In genomic region chr13:55830081-55830832, GRCm38 (mm10) we compare ENCODE assay signal across 9 mouse cellular contexts. TPM values are rescaled to one million over a fixed set of nuclear protein-coding genes. Genes with fewer than 3 reads are reported as not detected.
DNase-seq lines count a peak whose midpoint lies in the region; ATAC-seq and TF ChIP-seq lines count a peak whose summit lies in the region.
"Had no signal": no experiment of that assay in that cellular context is flagged by ENCODE, and none has a peak within 500 bp of the region (broad histone marks: within the 10 kb centered on the region; RNA-seq: fewer than 3 reads in every experiment).

No protein-coding gene starts in this region.

- ATAC-seq in lung, postnatal 0 days, result no peak
- no peak for ATAC-seq in forebrain, postnatal 0 days
- ATAC-seq in stomach, postnatal 0 days (ENCODE audit: low FRiP score, low TSS enrichment), result no peak; the same call in 1 of the 2 replicates

- no peak for TF ChIP-seq CTCF in lung, postnatal 0 days (IDR thresholded peaks at IDR 0.05)
- TF ChIP-seq CTCF in forebrain, postnatal 0 days (IDR thresholded peaks at IDR 0.05; ENCODE audit: low read depth), result no peak
- TF ChIP-seq CTCF in stomach, postnatal 0 days (IDR thresholded peaks at IDR 0.05; ENCODE audit: low read depth), result 0 out of 2 replicates have a peak, but pooled peaks have one; percentile 1

- 2% methylated on average over 41 of the region's 48 CpGs for whole genome bisulfite sequencing in lung, postnatal 0 days
- under 1% methylated on average over 48 of the region's 48 CpGs for WGBS in forebrain, postnatal 0 days
- WGBS in limb, embryonic 10.5 days, result under 1% methylated on average over 48 of the region's 48 CpGs
- 1% methylated on average over 48 of the region's 48 CpGs for WGBS in stomach, postnatal 0 days

- no peaks in the 10 kb centered on the region for H3K9me3 ChIP-seq in lung, postnatal 0 days (ENCODE audit: low read length)
- H3K9me3 ChIP-seq in forebrain, postnatal 0 days (ENCODE audit: low read length), result no peaks in the 10 kb centered on the region
- H3K9me3 ChIP-seq in limb, embryonic 10.5 days (replicated peaks), result no peaks in the 10 kb centered on the region
- H3K9me3 ChIP-seq in stomach, postnatal 0 days (ENCODE audit: control insufficient read depth, low read length), result no peaks in the 10 kb centered on the region

- H3K27me3 ChIP-seq in lung, postnatal 0 days (replicated peaks; ENCODE audit: insufficient read depth, low read length), result peaks cover 88% of the 10 kb centered on the region
- peaks cover 68% of the 10 kb centered on the region for H3K27me3 ChIP-seq in forebrain, postnatal 0 days (ENCODE audit: insufficient read depth, low read length)
- peaks cover 94% of the 10 kb centered on the region for H3K27me3 ChIP-seq in limb, embryonic 10.5 days (ENCODE audit: low read depth, poor library complexity, severe bottlenecking)
- H3K27me3 ChIP-seq in stomach, postnatal 0 days (ENCODE audit: control insufficient read depth, insufficient read depth, low read length), result 0 out of 2 replicates have a peak, but pooled peaks cover 3% of the 10 kb centered on the region

- no peaks in the 10 kb centered on the region; the same call in 1 of the 2 replicates for H3K4me1 ChIP-seq in lung, postnatal 0 days (ENCODE audit: insufficient read depth, low read depth, low read length)
- H3K4me1 ChIP-seq in forebrain, postnatal 0 days (ENCODE audit: insufficient read depth), result no peaks in the 10 kb centered on the region
- peaks cover 55% of the 10 kb centered on the region for H3K4me1 ChIP-seq in limb, embryonic 10.5 days
- H3K4me1 ChIP-seq in stomach, postnatal 0 days (replicated peaks; ENCODE audit: control insufficient read depth, insufficient read depth), result peaks cover 4% of the 10 kb centered on the region; the same call in 1 of the 2 replicates

- H3K4me3 ChIP-seq in lung, postnatal 0 days (ENCODE audit: low read depth, low read length), result peak overlapping the region; percentile 28; the same call in 1 of the 2 replicates
- H3K4me3 ChIP-seq in forebrain, postnatal 0 days (ENCODE audit: low read depth, low read length), result peak overlapping the region; percentile 7; the same call in 1 of the 2 replicates
- peak overlapping the region; percentile 56 for H3K4me3 ChIP-seq in limb, embryonic 10.5 days
- peak overlapping the region; percentile 87 for H3K4me3 ChIP-seq in stomach, postnatal 0 days (ENCODE audit: low read depth, low read length)

- TF ChIP-seq EP300 in lung, postnatal 0 days (IDR thresholded peaks at IDR 0.05), result no peak
- TF ChIP-seq EP300 in stomach, postnatal 0 days (optimal IDR thresholded peaks at IDR 0.05), result no peak

- H3K27ac ChIP-seq in lung, postnatal 0 days (ENCODE audit: low read length), result no peak overlapping the region
- H3K27ac ChIP-seq in forebrain, postnatal 0 days (ENCODE audit: low read depth, low read length), result no peak overlapping the region
- peak overlapping the region; percentile 90 for H3K27ac ChIP-seq in limb, embryonic 10.5 days
- peak overlapping the region; percentile 98 for H3K27ac ChIP-seq in stomach, postnatal 0 days (replicated peaks)

- no peak overlapping the region for H3K9ac ChIP-seq in lung, postnatal 0 days (replicated peaks; ENCODE audit: low read depth)
- H3K9ac ChIP-seq in forebrain, postnatal 0 days, result no peak overlapping the region
- peak overlapping the region; percentile 98 for H3K9ac ChIP-seq in stomach, postnatal 0 days (ENCODE audit: low read length)

- H3K4me2 ChIP-seq in lung, postnatal 0 days (replicated peaks; ENCODE audit: low read depth, low read length), result peak overlapping the region; percentile 44
- H3K4me2 ChIP-seq in forebrain, postnatal 0 days (ENCODE audit: low read depth), result no peak overlapping the region
- H3K4me2 ChIP-seq in stomach, postnatal 0 days (replicated peaks; ENCODE audit: low read depth), result peak overlapping the region; percentile 81

- no peak for DNase-seq in lung, postnatal 0 days (ENCODE audit: low spot score)
- DNase-seq in lung, postnatal 14 days, result no peak
- no peak for DNase-seq in forebrain, postnatal 0 days
- DNase-seq in limb, embryonic 10.5 days (ENCODE audit: low spot score), result peak; percentile 81
- peak; percentile 58 for DNase-seq in stomach, postnatal 0 days (ENCODE audit: low spot score)
- DNase-seq in thymus, postnatal 14 days, result no peak
- no peak for DNase-seq in testis, postnatal 14 days (ENCODE audit: low spot score)
- no peak for DNase-seq in frontal cortex, postnatal 25 days (ENCODE audit: low spot score in 2 of 2)

- no peaks in the 10 kb centered on the region for H3K36me3 ChIP-seq in lung, postnatal 0 days (ENCODE audit: insufficient read depth, low read length)
- H3K36me3 ChIP-seq in forebrain, postnatal 0 days (ENCODE audit: insufficient read depth), result no peaks in the 10 kb centered on the region
- peaks cover 16% of the 10 kb centered on the region; the same call in 1 of the 2 replicates for H3K36me3 ChIP-seq in limb, embryonic 10.5 days
- peaks cover 6% of the 10 kb centered on the region for H3K36me3 ChIP-seq in stomach, postnatal 0 days (ENCODE audit: control insufficient read depth, insufficient read depth, low read length)

RNA-seq across cellular contexts. Expression of gene Pitx1, which starts 5.7 kb away (rescaled TPM):
- polyA plus RNA-seq in lung, postnatal 0 days (2015; fragmentation: Nextera tagmentation; extraction: Ambion mirVana), result not detected in 2 replicates
- not detected in 2 replicates for total RNA-seq in forebrain, postnatal 0 days (2014; rRNA removed)
- not detected in 2 replicates for polyA plus RNA-seq in forebrain, postnatal 0 days (2015; fragmentation: Nextera tagmentation; extraction: Ambion mirVana)
- polyA plus RNA-seq in limb, embryonic 10.5 days (2016; fragmentation: Nextera tagmentation; extraction: Ambion mirVana), result 77.9 and 151 TPM in 2 replicates
- polyA plus RNA-seq in stomach, postnatal 0 days (2015; fragmentation: Nextera tagmentation; extraction: Ambion mirVana), result 193 and 214 TPM in 2 replicates
- total RNA-seq: hematopoietic stem cell, adult 5-6 weeks had no signal

RNA-seq across cellular contexts. Expression of gene Catsper3, which starts 45.9 kb away (rescaled TPM):
- 0.18 TPM in 1 of 2 replicates, not detected in the other for polyA plus RNA-seq in lung, postnatal 0 days (2015; fragmentation: Nextera tagmentation; extraction: Ambion mirVana)
- not detected in 2 replicates for total RNA-seq in forebrain, postnatal 0 days (2014; rRNA removed)
- polyA plus RNA-seq in forebrain, postnatal 0 days (2015; fragmentation: Nextera tagmentation; extraction: Ambion mirVana), result 0.14 and 0.19 TPM in 2 replicates
- polyA plus RNA-seq in limb, embryonic 10.5 days (2016; fragmentation: Nextera tagmentation; extraction: Ambion mirVana), result 0.25 TPM in 1 of 2 replicates, not detected in the other
- polyA plus RNA-seq in stomach, postnatal 0 days (2015; fragmentation: Nextera tagmentation; extraction: Ambion mirVana), result 0.07 and 0.13 TPM in 2 replicates

Comparison
In these comparisons a context has a peak if more than half of its experiments do, and no peak if none do; other contexts are left out.
1. DNase-seq: peak in limb, embryonic 10.5 days (single experiment) and stomach, postnatal 0 days (single experiment); none in lung, postnatal 0 days (single experiment), lung, postnatal 14 days (single experiment), forebrain, postnatal 0 days (single experiment), thymus, postnatal 14 days (single experiment), testis, postnatal 14 days (single experiment) and frontal cortex, postnatal 25 days (0 of 2).
2. H3K27ac ChIP-seq: peak in limb, embryonic 10.5 days (single experiment) and stomach, postnatal 0 days (single experiment); none in lung, postnatal 0 days (single experiment) and forebrain, postnatal 0 days (single experiment).
3. H3K4me3 ChIP-seq: peak in every context shown above with its lines; median percentile 87 in stomach, postnatal 0 days; 56 in limb, embryonic 10.5 days; 28 in lung, postnatal 0 days; 7 in forebrain, postnatal 0 days.
4. RNA of gene Pitx1, which starts 5.7 kb away (polyA plus RNA-seq): 193 to 214 TPM in stomach, postnatal 0 days and 77.9 to 151 TPM in limb, embryonic 10.5 days; not detected in lung, postnatal 0 days and not detected in forebrain, postnatal 0 days; every median in the first group is over 10 times any median in the second.